Mouse (Mus musculus) cerebellum, adult 11 months (tissue): ENCODE results near the gene Vps26b.

ENCODE experiments used
- DNase-seq: peaks from one replicate; pipeline ENCODE4 v3.0.0; 2022

The Vps26b gene

DNA sequence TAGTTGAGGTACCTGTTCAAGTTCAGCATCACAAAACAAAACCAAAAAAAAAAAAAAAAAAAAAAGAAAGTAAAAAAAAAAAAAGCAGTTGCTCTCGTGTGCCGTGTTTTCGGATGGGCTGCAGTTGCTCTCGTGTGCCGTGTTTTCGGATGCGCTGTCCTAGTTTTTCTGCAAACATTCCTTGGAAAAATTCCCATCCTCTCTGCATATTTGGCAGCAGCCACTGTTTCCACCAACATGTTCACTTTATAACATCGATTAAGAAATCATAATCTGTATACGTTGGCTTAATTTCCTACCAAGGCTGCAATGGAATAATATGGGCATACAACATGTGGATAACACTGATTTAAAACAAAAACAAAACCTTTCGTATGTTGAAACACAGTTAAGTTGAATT, 36.7 kb downstream of the Vps26b start:
- no peak for DNase-seq

DNA sequence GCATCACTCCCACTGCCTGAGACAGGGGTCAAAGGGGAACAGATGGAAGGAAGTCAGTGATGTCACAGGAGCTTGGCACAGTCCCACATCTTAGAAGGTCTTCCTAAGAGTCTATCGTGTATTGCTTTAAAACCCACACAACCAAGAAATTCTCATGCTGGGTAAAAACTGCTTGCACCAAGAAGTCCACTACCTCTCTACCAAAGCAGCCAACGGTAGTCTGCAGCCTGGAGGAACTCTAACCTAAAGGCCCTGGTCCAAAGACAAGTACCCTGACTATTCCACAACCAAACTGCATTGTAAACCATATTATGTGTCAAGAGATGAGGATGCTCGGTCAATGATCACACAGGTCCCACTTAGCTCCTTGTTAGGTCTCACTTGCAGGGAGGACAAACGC, 39.7 kb downstream of the Vps26b start:
- no peak for DNase-seq

DNA sequence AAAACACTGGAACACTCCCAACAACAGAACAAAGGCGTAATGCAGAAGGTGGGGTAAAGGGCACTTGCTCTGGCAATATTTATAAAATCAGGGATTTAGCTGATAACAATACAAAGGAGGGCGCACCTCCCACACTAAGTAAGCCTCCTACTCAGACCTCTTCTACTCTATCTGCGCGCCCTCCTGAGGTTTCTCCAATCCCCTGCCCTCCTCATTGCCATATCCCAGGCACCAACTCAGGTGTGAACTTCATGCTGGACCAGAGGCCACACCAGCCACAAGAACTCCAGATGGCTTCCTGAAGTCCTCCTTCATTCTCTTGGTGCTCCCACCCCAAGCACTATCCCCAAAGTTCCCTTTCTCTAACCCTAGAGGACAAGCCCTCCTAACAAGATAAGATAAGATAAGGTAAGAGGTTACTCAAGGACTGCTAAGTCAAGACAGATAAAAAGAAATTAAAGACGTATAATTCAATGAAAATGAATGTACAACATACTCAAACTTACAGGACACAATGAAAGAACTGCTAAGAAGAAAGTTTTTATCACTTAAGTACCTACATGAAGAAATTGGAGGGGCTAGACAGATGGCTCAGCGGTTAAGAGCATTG, 44.1 kb downstream of the Vps26b start:
- no peak for DNase-seq

DNA sequence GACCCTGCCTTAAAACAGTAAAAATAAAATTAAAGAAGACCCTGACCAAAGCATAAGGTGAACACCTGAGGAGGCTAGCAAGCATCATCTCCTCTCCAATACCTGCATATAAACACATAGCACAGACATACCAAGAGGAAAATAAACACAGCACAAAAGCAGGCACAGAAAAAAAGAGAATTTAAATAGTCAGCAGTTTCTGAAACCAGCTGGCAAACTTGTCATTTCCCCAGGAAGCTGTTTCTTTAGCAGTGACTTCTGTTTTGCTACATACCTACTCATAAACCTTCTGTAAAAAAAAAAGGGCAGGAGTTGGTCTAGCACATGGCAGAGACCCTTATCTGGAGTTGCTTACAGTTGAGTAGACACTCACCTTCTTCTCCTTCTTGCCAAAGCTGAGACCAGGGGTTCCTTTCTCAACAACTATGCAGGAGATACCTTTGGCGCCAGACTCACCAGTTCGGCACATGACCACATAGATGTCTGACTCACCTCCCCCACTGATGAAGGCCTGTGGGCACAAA, 44.7 kb downstream of the Vps26b start:
- no peak for DNase-seq

DNA sequence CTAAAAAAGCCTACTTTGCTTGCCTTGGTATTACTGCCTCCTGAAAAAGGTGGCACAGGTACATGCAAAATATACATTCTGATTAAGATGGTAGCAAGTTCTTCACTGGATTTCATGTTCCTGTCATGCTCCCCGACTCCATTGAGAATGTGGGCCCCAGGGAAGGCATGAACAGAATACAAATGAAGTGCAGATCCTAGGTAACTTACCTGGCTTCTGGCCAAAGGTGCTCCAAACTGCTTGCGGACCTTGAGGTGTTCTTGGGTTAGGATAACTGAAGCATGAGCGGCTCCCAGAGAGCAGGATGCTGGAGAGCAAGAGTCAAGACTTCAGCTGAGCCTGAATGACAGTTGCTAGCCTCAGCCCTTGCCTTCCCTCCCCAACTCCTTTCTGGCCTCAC, 51.1 kb downstream of the Vps26b start:
- DNase-seq: no peak

DNA sequence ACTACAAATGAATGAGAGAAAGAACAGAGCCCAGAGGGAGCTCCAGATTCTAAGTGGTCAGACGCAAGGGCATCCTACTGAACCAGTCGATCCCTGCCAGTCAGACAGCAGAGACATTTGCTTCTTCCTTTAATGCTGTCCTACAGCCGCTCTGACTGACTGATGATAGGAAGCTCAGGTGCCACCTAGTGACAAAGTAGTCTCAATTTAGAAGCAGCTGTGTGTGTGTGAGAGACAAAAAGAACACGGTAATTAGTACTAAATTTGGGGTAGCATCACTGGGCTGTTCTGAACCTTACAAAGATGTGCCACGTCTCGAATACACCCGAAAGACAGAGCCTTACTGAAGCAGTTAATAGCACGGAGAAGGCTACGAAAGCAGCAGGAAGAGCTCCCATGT, 52.1 kb downstream of the Vps26b start:
- no peak for DNase-seq
